Mouse (Mus musculus) kidney, postnatal 0 days (tissue): ENCODE data around the gene Arhgef6. TPM values are rescaled to one million over a fixed set of nuclear protein-coding genes. Genes with fewer than 3 reads are reported as not detected.
A peak's percentile ranks its signal among the peaks of the same experiment; 100 is the strongest.

Source experiments
- ATAC-seq: fragments of 200-750 bp; cut with Nextera tagmentation; replicated peaks from 2 replicates; pipeline ENCODE4 v1.8.0; 2017; ENCODE audit warnings: low read depth, moderate number of reproducible peaks, moderate TSS enrichment, moderate library complexity; ENCODE audit not compliant: low FRiP score
- DNase-seq: peaks from one replicate; pipeline ENCODE4 v3.0.0-alpha.2; 2016; ENCODE audit warnings: low spot score
- H3K27ac ChIP-seq: fragments of 300-500 bp; sonication (generic); 2 replicates; pipeline ENCODE4 v1.5.1; 2014; ENCODE audit warnings: mild to moderate bottlenecking
- H3K27me3 ChIP-seq: fragments of 300-500 bp; sonication (generic); 2 replicates; pipeline ENCODE4 v1.6.1; 2014; ENCODE audit warnings: low read length, mixed read lengths; ENCODE audit not compliant: insufficient read depth
- H3K36me3 ChIP-seq: fragments of 300-500 bp; sonication (generic); 2 replicates; pipeline ENCODE4 v1.6.1; 2014; ENCODE audit warnings: low read length, mixed read lengths; ENCODE audit not compliant: insufficient read depth
- H3K4me1 ChIP-seq: fragments of 300-500 bp; sonication (generic); replicated peaks from 2 replicates; pipeline ENCODE4 v1.6.1; 2014; ENCODE audit warnings: antibody characterized with exemption, low read length, mixed read lengths; ENCODE audit not compliant: insufficient read depth
- H3K4me2 ChIP-seq: fragments of 300-500 bp; sonication (generic); 2 replicates; pipeline ENCODE4 v1.6.1; 2014; ENCODE audit warnings: mild to moderate bottlenecking, low read length, moderate library complexity, mixed read lengths
- H3K4me3 ChIP-seq: fragments of 300-500 bp; sonication (generic); replicated peaks from 2 replicates; pipeline ENCODE4 v1.5.1; 2014; ENCODE audit warnings: low read depth, low read length
- H3K9ac ChIP-seq: fragments of 300-500 bp; sonication (generic); 2 replicates; pipeline ENCODE4 v1.6.1; 2014; ENCODE audit warnings: low read depth, low read length
- H3K9me3 ChIP-seq: fragments of 300-500 bp; sonication (generic); replicated peaks from 2 replicates; pipeline ENCODE4 v1.6.1; 2016; ENCODE audit warnings: low read length, inconsistent platforms, mixed read lengths
- CTCF ChIP-seq: IDR thresholded peaks from 2 replicates; pipeline ENCODE4 v1.5.1; 2016; ENCODE audit warnings: antibody characterized with exemption, low read depth, mild to moderate bottlenecking, moderate library complexity
- WGBS: fragments of 180-500 bp; shearing (Covaris S2); extraction: QIAGEN DNeasy Blood & Tissue Kit; methylation state at CpG from one replicate; pipeline ENCODE4 v1.1.7; 2014; 5-methylcytosine and 5-hydroxymethylcytosine counted together
- polyA plus RNA-seq: library from polyadenylated mRNA; unstranded; fragments of >200 nt; fragmentation: Nextera tagmentation; extraction: Ambion mirVana; gene quantifications from 2 replicates; pipeline ENCODE4 v1.2.1, GENCODE M21; 2015

The Arhgef6 gene
- polyA plus RNA-seq, 1 experiment from 2014 or later: 6.1 TPM

DNA sequence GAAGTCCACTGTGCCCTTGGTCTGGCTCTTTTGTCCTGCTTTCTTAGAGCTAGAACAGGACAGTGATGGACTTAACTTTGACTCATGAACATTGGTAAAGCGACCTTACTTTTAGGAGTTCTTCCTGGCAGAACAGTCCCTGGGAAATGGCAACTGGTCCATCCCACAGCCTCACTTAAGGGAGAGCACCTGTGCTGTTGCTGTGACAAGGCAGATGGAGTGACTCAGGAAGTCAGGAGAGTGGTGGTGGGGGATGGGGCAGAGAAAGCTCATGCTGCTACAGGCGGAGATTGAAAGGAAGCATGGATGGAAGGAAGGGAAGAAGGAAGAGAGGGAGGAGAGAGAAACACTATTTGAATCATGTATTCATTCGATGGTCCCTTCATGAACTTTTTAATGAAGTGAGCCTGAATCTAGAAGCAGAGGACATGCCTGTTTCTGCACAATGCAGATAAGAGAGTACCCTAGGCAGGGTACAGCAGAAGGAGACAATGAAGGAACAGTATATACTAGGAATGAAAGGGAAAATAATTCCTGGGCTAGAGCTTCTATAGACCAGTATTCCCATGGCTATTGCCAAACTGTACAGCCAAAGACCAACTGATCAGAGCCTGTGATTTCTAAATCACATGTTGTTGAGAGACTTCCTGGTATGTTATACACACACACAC lies 10.7 kb downstream of the Arhgef6 start:
- ATAC-seq (no peak), DNase-seq (no peak)
- WGBS: 77% methylated on average over 3 of the region's 3 CpGs
- Histone ChIP-seq H3K4me1 (no peaks in the 10 kb centered on the region), H3K36me3 (no peaks in the 10 kb centered on the region), H3K27ac (no peak overlapping the region), H3K4me3 (no peak overlapping the region), H3K9me3 (no peaks in the 10 kb centered on the region), H3K9ac (no peak overlapping the region), H3K27me3 (no peaks in the 10 kb centered on the region), H3K4me2 (no peak overlapping the region)
- TF ChIP-seq CTCF: no peak

DNA sequence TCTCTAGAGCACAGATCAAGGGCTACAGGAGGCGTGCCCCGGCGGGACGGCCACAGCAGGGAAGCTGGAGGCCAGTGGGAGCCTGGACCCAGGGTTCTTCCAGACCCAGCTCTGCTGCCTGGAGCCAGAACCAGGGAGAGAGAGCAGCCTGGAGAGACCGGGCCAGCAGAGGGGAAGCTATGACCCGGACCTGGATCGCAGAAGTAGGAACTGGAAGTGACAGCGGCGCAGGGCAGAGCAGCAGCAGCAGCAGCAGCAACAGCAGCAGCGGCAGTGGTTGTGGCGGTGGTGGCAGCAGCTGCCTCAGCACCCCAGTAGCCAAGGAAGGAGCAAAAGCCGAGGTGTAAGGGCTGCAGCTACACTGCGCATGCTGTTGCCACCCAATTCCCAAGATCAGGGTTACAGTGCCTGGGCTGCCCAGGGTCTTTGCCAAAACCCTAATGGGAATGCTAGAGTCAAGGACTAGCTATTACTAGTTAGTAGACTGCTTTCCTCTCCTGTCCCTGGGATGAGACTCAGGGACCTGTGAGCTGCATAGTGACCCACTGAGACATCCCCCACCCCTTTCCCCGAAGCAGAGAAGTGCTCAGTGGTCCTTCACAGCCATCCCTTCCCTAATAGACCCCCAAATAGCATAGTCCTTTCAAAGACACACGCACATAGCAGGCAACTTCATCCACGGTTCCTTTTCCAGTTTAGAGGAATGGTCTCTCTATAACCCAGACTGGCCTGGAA lies 11.9 kb downstream of the Arhgef6 start:
- peak overlapping the region; percentile 70 for H3K4me2 ChIP-seq
- no peak for TF ChIP-seq CTCF
- peak overlapping the region; percentile 43 for H3K9ac ChIP-seq
- H3K4me1 ChIP-seq: no peaks in the 10 kb centered on the region
- no peak overlapping the region for H3K27ac ChIP-seq
- peak; percentile 46 for DNase-seq
- 48% methylated on average over 12 of the region's 16 CpGs for WGBS
- H3K36me3 ChIP-seq: no peaks in the 10 kb centered on the region
- peak; percentile 52 for ATAC-seq
- no peaks in the 10 kb centered on the region for H3K27me3 ChIP-seq
- H3K4me3 ChIP-seq: peak overlapping the region; percentile 37
- H3K9me3 ChIP-seq: no peaks in the 10 kb centered on the region

DNA sequence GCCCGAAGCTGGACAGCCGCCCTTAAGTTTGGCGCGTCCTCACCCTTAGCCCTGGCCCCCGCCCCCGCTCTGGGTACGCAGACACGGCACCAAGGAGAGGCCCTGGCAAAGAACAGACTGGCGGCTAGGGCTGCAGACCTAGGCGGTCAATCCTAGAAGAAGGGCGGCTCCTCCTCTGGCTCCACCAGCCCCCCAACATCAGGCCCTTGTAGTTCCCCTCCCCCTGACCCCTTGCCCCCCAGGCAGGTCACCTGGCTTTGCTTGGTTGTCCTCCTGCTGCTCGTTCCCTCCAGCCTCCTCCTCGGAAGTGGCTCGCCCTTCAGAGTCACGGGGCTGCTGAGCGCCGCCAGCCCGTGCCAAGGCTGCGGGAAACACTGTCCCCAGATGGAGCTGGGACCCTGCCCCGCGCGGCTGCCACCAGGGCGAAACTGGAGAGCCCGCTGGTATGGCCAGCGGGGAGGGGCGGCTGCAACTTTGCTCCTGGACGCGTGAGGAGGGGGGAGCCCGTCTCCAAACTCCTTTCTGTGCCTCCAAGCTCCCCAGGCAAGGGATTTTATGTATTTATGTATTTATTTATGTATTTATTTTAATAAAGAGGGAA lies 12.6 kb downstream of the Arhgef6 start:
- H3K4me1 ChIP-seq: no peaks in the 10 kb centered on the region
- no peaks in the 10 kb centered on the region for H3K36me3 ChIP-seq
- peak overlapping the region; percentile 43 for H3K9ac ChIP-seq
- H3K4me3 ChIP-seq: peak overlapping the region; percentile 37
- H3K27me3 ChIP-seq: no peaks in the 10 kb centered on the region
- H3K4me2 ChIP-seq: peak overlapping the region; percentile 70
- peak; percentile 14 for DNase-seq
- 24% methylated on average over 28 of the region's 29 CpGs for WGBS
- no peak overlapping the region for H3K27ac ChIP-seq
- TF ChIP-seq CTCF: no peak
- ATAC-seq: peak; percentile 74
- no peaks in the 10 kb centered on the region for H3K9me3 ChIP-seq

DNA sequence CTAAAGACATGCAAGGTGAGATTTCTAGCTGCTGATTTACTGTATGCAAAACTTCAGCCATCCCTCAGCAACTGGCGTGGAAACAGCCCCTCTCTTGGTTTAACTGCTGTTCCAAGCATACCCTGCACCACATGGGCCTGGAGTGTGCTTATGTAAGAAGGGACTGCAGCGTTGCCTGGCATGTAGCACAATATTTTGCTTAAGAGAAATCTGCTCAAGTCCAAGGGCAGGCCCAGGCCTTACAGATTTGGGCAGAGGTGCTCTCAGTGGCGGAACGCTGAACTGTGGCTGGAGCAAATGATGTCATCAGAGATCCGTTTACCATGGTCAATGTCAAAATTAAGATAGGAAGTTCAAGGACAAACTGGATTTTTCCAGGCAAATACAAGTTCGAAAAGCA lies 13.6 kb downstream of the Arhgef6 start:
- Histone ChIP-seq H3K27ac (no peak overlapping the region), H3K4me2 (no peak overlapping the region), H3K36me3 (no peaks in the 10 kb centered on the region), H3K9me3 (no peaks in the 10 kb centered on the region), H3K4me1 (no peaks in the 10 kb centered on the region), H3K9ac (no peak overlapping the region), H3K4me3 (no peak overlapping the region), H3K27me3 (no peaks in the 10 kb centered on the region)
- no peak for TF ChIP-seq CTCF
- no peak for ATAC-seq
- 79% methylated on average over 6 of the region's 6 CpGs for WGBS
- no peak for DNase-seq

DNA sequence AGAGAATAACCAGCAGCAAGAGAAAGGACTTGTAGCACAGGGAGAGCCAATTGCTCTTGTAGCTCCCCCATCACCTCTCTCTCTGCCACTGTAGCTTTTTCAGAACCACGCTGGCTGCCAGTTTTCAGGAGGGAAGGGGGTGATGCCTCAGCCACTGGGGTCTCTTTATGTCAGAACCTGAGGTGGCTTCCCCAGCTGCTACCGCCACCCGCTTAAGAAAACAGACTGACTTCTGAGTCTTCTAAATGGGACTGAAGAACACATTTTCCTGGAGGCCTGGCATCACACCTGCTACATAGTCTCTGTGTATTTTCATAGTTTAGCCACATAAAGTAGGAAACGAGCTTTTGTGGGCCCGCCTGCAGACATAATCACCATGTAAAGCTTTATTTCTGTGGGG lies 26.5 kb downstream of the Arhgef6 start:
- no peaks in the 10 kb centered on the region for H3K9me3 ChIP-seq
- ATAC-seq: no peak
- WGBS: 81% methylated on average over 5 of the region's 5 CpGs
- no peaks in the 10 kb centered on the region for H3K4me1 ChIP-seq
- H3K4me2 ChIP-seq: no peak overlapping the region
- no peak overlapping the region for H3K4me3 ChIP-seq
- no peaks in the 10 kb centered on the region for H3K27me3 ChIP-seq
- H3K9ac ChIP-seq: no peak overlapping the region
- DNase-seq: no peak
- H3K27ac ChIP-seq: no peak overlapping the region
- H3K36me3 ChIP-seq: no peaks in the 10 kb centered on the region
- no peak for TF ChIP-seq CTCF

DNA sequence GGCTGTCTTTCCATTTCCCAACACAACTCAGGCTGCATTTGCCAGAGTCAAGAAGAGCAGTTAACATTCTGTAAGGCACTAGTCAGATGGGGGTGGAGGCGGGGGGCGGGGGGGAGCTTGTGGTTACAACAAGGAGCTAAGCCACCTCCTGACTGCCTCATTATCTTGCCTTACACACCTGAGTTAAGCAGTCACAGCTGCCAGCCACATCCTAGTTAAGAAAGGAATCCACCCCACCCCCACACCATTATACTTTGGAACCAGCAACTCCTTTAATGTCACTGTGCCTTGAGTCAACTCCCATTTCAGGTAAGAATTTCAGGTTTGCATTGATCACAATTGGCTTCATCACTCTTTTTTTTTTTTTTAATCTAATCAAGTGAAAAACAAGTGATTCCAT lies 28.5 kb downstream of the Arhgef6 start:
- DNase-seq: no peak
- Histone ChIP-seq H3K27ac (no peak overlapping the region), H3K27me3 (no peaks in the 10 kb centered on the region), H3K9ac (no peak overlapping the region), H3K36me3 (no peaks in the 10 kb centered on the region), H3K4me2 (no peak overlapping the region), H3K4me3 (no peak overlapping the region), H3K4me1 (no peaks in the 10 kb centered on the region), H3K9me3 (no peaks in the 10 kb centered on the region)
- WGBS: 52% methylated on average over 2 of the region's 2 CpGs
- ATAC-seq: no peak
- no peak for TF ChIP-seq CTCF
